Mouse (Mus musculus) layer of hippocampus, adult 9-10 months (tissue): Measurements from ENCODE around the gene Pkmyt1.
"Not testable (repeated sequence)": the region's sequence is repeated elsewhere in the genome, so short reads cannot be mapped to it uniquely, and the experiment has no call there.

ENCODE experiments used
- DNase-seq: peaks from one replicate; pipeline ENCODE4 v3.0.0; 2022; ENCODE audit warnings: low spot score

Pkmyt1 gene

DNA sequence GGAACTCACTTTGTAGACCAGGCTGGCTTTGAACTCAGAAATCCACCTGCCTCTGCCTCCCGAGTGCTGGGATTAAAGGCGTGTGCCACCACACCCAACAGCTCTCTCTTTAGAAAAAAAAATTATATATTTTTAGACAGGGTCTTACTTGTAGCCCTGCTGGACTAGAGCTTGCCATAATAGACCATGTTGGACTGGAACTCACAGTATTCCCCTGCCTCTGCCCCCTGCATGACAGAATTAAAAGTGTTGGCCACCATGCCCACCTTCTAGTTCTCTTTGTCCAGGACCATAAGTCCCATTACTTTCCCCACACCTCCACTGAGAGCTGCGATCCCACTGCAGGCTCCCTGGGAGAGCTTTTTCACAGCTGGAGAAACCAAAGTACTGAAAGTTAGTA, 21.3 kb downstream of the Pkmyt1 start:
- DNase-seq, result no peak

- no peak for DNase-seq
Observed at GRCm38 (mm10) chr17:23748026-23748425, 21.9 kb downstream of the Pkmyt1 start.

DNA sequence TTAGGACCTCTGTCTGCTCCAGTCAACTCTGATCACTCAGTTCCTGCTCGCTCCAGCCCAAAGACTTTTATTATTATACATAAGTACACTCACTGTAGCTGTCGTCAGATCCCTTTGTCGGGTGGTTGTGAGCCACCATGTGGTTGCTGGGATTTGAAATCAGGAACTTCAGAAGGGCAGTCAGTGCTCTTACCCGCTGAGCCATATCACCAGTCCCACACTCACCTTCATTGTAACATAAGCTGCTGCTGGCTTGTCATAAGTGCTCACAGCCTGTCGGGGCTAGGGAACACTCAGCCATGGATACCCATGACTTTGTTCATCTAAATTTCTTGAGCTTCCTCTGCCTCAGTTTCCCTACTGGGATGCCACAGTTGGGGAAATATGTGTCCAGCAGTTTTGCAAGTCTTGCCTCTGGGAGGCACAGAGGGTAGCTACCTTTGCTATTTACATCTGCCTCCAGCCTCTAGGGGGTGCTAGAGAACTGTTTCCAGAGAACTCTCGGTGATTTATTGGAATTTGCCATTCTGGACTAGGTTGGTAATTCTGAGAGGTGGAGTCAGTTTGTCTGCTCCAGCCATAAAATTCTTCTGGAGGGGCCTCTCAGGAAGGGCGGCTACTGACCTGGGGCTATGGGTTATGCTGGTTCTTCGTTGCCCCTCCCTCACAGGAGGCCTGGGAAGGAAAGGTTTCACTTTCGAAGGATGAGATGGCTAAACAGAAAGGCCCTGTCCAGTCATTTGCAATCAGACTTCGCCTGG, 22.7 kb downstream of the Pkmyt1 start:
- DNase-seq, result peak; percentile 81

- no peak for DNase-seq
Observed at GRCm38 (mm10) chr17:23749400-23750191, 23.5 kb downstream of the Pkmyt1 start.

DNA sequence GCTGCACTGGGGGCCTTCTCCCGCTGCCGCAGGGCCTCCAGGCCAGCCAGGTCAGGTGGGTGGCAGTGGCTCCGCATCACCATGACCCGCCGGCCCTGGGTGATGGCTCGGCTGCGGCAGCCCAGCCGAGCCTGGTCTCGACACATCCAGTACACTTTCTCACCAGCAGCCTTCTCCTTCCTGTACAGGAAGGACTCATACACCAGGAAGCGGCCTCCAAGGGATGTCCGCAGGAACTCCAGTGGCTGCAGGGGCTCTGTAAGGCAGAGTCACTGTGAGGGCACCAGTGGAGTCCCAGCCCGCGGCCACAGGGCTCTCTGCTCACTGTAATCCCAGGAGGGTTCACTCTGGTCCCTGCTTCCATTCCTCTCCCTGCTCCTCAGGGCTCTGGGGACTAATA, 29.6 kb downstream of the Pkmyt1 start:
- no peak for DNase-seq

DNA sequence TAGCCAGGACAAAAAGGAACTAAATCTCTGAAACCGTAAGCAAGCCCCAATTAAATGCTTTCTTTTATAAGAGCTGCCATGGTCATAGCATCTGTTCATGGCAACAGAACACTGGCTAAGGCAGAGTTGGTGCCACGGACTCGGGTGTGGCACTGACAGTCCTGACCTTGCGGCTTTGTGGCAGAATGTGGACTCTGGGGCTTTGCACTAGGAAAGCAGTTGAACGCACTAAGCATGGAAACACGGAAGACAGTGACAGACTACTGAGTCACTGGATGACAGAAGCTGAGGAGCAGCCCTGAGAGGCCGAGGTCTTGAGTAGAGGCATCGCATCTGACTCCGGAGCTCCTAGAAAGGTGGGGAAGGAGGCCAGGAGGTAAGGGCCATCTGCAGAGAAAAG, 31.4 kb downstream of the Pkmyt1 start:
- DNase-seq, result no peak

DNA sequence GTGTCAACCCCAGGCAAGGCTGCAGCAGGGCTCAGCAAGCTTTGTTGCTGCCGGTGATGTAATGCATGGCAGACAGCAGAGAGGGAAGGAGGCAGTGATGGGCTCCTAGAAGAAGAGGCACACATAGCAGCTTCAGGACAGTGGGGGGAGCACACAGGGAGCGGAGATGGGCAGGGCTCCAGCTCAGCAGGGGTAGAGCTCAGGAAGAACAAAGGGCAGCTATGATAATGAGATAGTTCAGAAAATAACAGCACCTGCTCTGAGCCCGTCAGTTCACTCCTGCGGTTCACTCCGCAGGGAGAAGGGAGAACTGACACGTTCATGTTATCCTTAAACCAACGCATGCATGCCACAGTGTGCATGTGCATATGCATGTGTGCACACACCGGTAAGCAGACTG, 32.7 kb downstream of the Pkmyt1 start:
- DNase-seq, result no peak

DNA sequence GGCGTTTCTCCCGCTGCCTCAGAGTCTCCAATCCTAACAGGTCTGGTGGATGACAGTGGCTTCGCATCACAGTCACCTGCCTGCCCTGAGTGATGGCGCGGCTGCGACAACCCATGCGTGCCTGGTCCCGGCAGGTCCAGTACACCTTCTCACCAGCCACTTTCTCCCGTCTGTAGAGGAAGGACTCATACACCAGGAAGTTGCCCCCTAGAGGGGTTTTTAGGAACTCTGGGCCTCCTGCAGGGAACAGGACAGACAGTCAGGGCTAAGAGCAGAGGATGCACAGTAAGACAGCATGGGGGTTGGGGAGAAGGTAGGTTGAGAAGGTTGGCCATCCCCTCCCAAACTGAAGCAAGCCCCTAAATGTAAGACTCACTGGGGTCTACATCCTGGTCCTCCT, 34.1 kb downstream of the Pkmyt1 start:
- DNase-seq, result no peak

- DNase-seq, result no peak
Observed at GRCm38 (mm10) chr17:23761155-23761554, 35.0 kb downstream of the Pkmyt1 start.

- no peak for DNase-seq
Observed at GRCm38 (mm10) chr17:23762976-23763375, 36.8 kb downstream of the Pkmyt1 start.

DNA sequence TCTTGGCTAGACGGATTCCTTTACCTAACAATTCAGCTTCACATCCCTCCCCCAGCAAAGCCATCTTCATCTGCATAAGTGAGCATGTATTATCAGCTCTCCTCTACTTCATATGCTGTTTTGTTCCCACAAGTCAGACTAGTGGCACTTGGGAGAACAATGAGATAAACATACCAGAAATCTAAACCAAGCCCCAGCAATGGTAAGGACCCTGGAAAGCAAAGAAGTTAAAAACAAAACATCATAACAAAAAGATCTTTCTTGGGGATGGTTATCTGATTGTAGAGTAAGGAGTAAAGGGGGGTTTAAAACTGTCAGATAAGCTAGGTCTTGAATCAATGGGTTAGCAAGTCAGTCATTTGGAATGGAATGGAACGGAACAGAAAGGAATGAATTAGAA, 44.4 kb downstream of the Pkmyt1 start:
- no peak for DNase-seq

DNA sequence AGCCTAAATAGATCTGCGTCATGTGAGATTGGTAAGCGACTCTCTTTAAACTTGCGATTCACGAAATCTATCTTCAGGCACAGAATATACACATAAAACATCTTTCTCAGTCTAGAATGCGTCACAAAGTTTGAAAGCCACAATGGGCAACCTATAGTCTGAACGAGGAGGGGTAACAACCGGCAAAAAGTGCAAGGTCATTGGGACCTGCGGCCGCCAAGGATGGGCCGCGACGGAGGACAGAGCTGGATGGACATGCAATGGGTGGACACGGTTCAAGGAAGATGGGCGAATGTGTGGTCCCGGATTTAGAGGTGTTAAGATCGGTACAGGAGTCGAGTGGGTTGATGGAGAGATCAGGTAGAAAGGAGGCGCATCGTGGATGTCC, 44.8 kb downstream of the Pkmyt1 start:
- no peak for DNase-seq

- DNase-seq, result peak; percentile 99
Observed at GRCm38 (mm10) chr17:23771284-23772218, 45.4 kb downstream of the Pkmyt1 start, which contains the start of gene Flywch1. Gene Flywch1 (minus strand): TSS chr17:23771602.

- not testable (repeated sequence) for DNase-seq
Observed at GRCm38 (mm10) chr17:23772219-23772556, 46.1 kb downstream of the Pkmyt1 start.

GRCm38 (mm10) chr17:23773676-23774075, 47.5 kb downstream of the Pkmyt1 start:
- no peak for DNase-seq

GRCm38 (mm10) chr17:23774090-23774489, 48.0 kb downstream of the Pkmyt1 start:
- DNase-seq, result peak; percentile 52

- no peak for DNase-seq
Observed at GRCm38 (mm10) chr17:23776216-23776615, 50.1 kb downstream of the Pkmyt1 start.

DNA sequence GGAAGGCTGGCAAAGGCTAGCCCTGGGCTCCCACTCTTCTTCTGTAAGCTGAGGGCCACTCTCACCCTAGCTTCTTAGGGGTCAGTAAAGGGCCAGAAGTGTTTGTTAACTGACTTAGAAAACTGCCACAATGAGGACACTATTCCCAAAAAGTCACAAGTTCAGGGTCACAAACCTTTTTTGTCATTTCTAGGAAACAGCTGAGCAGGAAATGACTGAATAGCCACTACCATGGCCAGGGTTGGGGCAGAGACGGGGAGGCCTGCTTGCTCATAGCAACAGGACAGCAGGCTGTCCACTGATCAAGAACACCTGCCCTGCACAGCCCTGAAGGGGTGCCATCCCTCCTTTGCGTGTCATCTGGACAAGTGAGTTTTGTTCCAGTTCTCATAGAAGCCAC, 51.0 kb downstream of the Pkmyt1 start:
- no peak for DNase-seq

DNA sequence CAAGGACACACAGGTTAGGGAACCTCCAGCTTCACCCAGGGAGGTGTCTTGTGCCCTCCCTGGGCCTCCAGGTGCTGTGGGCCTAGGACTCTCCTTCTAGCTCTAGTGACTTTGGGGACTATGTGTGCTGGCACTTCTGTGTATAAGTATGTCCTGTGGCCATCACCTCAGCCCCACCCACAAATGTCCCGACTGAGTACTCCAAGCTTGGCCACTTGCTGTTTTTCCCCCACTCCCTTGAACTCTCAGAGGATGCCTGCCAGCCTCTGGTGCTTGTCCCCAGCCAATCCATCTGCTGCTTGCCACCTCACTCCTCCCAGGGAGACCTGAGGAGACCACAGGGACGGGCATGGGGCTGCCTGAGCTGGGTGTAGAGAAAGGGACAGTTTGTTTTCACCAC, 52.3 kb downstream of the Pkmyt1 start:
- DNase-seq, result no peak

- no peak for DNase-seq
Observed at GRCm38 (mm10) chr17:23783352-23783751, 57.2 kb downstream of the Pkmyt1 start.

- peak; percentile 76 for DNase-seq
Observed at GRCm38 (mm10) chr17:23785561-23786471, 59.7 kb downstream of the Pkmyt1 start, which contains the start of gene Flywch2. Gene Flywch2 (minus strand): TSS chr17:23786081.
